Mouse (Mus musculus) stomach, postnatal 0 days (tissue): ENCODE results near the gene Pmf1. TPM values are rescaled to one million over a fixed set of nuclear protein-coding genes. Genes with fewer than 3 reads are reported as not detected.

Experiments used
- ATAC-seq: fragments of 200-750 bp; cut with Nextera tagmentation; 2 replicates; pipeline ENCODE4 v1.8.0; 2017; ENCODE audit not compliant: low FRiP score, low TSS enrichment
- DNase-seq: peaks from one replicate; pipeline ENCODE4 v3.0.0-alpha.2; 2016; ENCODE audit warnings: low spot score
- H3K27ac ChIP-seq: fragments of 300-500 bp; sonication (generic); replicated peaks from 2 replicates; pipeline ENCODE4 v1.5.1; 2014; ENCODE audit warnings: mild to moderate bottlenecking, control low read depth
- H3K27me3 ChIP-seq: fragments of 300-500 bp; sonication (generic); 2 replicates; pipeline ENCODE4 v1.6.1; 2014; ENCODE audit warnings: low read length; ENCODE audit not compliant: control insufficient read depth, insufficient read depth
- H3K36me3 ChIP-seq: fragments of 300-500 bp; sonication (generic); 2 replicates; pipeline ENCODE4 v1.6.1; 2014; ENCODE audit warnings: low read length, mixed read lengths; ENCODE audit not compliant: control insufficient read depth, insufficient read depth
- H3K4me1 ChIP-seq: fragments of 300-500 bp; sonication (generic); replicated peaks from 2 replicates; pipeline ENCODE4 v1.6.1; 2014; ENCODE audit warnings: antibody characterized with exemption; ENCODE audit not compliant: control insufficient read depth, insufficient read depth
- H3K4me2 ChIP-seq: fragments of 300-500 bp; sonication (generic); replicated peaks from 2 replicates; pipeline ENCODE4 v1.6.1; 2014; ENCODE audit warnings: low read depth, mild to moderate bottlenecking, control low read depth, moderate library complexity
- H3K4me3 ChIP-seq: fragments of 300-500 bp; sonication (generic); 2 replicates; pipeline ENCODE4 v1.5.1; 2014; ENCODE audit warnings: low read depth, low read length, control low read depth
- H3K9ac ChIP-seq: fragments of 300-500 bp; sonication (generic); 2 replicates; pipeline ENCODE4 v1.6.1; 2014; ENCODE audit warnings: mild to moderate bottlenecking, low read length, control low read depth, mixed read lengths
- H3K9me3 ChIP-seq: fragments of 300-500 bp; sonication (generic); 2 replicates; pipeline ENCODE4 v1.6.1; 2016; ENCODE audit warnings: low read length; ENCODE audit not compliant: control insufficient read depth
- CTCF ChIP-seq: IDR thresholded peaks from 2 replicates; pipeline ENCODE4 v1.5.1; 2016; ENCODE audit warnings: antibody characterized with exemption, low read depth, mild to moderate bottlenecking, moderate library complexity
- EP300 ChIP-seq: optimal IDR thresholded peaks from 2 replicates; pipeline ENCODE3; 2016; ENCODE audit warnings: antibody characterized with exemption
- WGBS: fragments of 180-500 bp; shearing (Covaris S2); extraction: QIAGEN DNeasy Blood & Tissue Kit; methylation state at CpG from one replicate; pipeline ENCODE4 v1.1.7; 2014; 5-methylcytosine and 5-hydroxymethylcytosine counted together
- polyA plus RNA-seq: library from polyadenylated mRNA; unstranded; fragments of >200 nt; fragmentation: Nextera tagmentation; extraction: Ambion mirVana; gene quantifications from 2 replicates; pipeline ENCODE4 v1.2.1, GENCODE M21; 2015

The Pmf1 gene
- polyA plus RNA-seq, 1 experiment from 2014 or later: 58.1 TPM

- WGBS: 34% methylated on average over 8 of the region's 9 CpGs
- DNase-seq: peak; percentile 38
Observed at GRCm38 (mm10) chr3:88454762-88455587, 44.8 kb upstream of the Pmf1 start.

GRCm38 (mm10) chr3:88453986-88454385 is 43.9 kb upstream of the Pmf1 start:
- Histone ChIP-seq H3K27ac (no peak overlapping the region), H3K4me2 (no peak overlapping the region)

More at GRCm38 (mm10) chr3:88454762-88455587, 44.8 kb upstream of the Pmf1 start:
- H3K36me3 ChIP-seq: no peaks in the 10 kb centered on the region
- peak overlapping the region; percentile 60 for H3K9ac ChIP-seq
- peak overlapping the region; percentile 54 for H3K4me2 ChIP-seq
- ATAC-seq: peak; percentile 19; the same call in 1 of the 2 replicates
- TF ChIP-seq CTCF (no peak), EP300 (no peak)
- peak overlapping the region; percentile 86 for H3K27ac ChIP-seq
- H3K27me3 ChIP-seq: no peaks in the 10 kb centered on the region
- peak overlapping the region; percentile 35 for H3K4me3 ChIP-seq
- H3K4me1 ChIP-seq: 0 out of 2 replicates have a peak, but pooled peaks cover 5% of the 10 kb centered on the region
- no peaks in the 10 kb centered on the region for H3K9me3 ChIP-seq

GRCm38 (mm10) chr3:88453369-88453768 is 43.2 kb upstream of the Pmf1 start:
- Histone ChIP-seq H3K4me1 (peaks cover 9% of the 10 kb centered on the region; the same call in 1 of the 2 replicates), H3K36me3 (no peaks in the 10 kb centered on the region), H3K4me3 (no peak overlapping the region), H3K27me3 (no peaks in the 10 kb centered on the region), H3K4me2 (no peak overlapping the region), H3K27ac (no peak overlapping the region), H3K9me3 (no peaks in the 10 kb centered on the region), H3K9ac (0 out of 2 replicates have a peak overlapping the region, but pooled peaks have one; percentile 2)
- whole genome bisulfite sequencing: 64% methylated on average over 8 of the region's 8 CpGs
- ATAC-seq: no peak
- no peak for DNase-seq
- no peak for TF ChIP-seq EP300
- no peak for TF ChIP-seq CTCF

More at GRCm38 (mm10) chr3:88453986-88454385, 43.9 kb upstream of the Pmf1 start:
- Histone ChIP-seq H3K9ac (no peak overlapping the region), H3K27me3 (no peaks in the 10 kb centered on the region), H3K4me3 (no peak overlapping the region), H3K9me3 (no peaks in the 10 kb centered on the region), H3K36me3 (no peaks in the 10 kb centered on the region), H3K4me1 (peaks cover 6% of the 10 kb centered on the region; the same call in 1 of the 2 replicates)
- TF ChIP-seq EP300: no peak
- no peak for TF ChIP-seq CTCF
- ATAC-seq (no peak), DNase-seq (peak; percentile 12)
- 73% methylated on average over 8 of the region's 8 CpGs for WGBS

GRCm38 (mm10) chr3:88452716-88453115 is 42.6 kb upstream of the Pmf1 start:
- ATAC-seq (no peak), DNase-seq (peak; percentile 12)
- Histone ChIP-seq H3K9ac (no peak overlapping the region), H3K4me2 (no peak overlapping the region), H3K4me3 (no peak overlapping the region), H3K9me3 (no peaks in the 10 kb centered on the region), H3K27ac (no peak overlapping the region), H3K4me1 (peaks cover 9% of the 10 kb centered on the region; the same call in 1 of the 2 replicates), H3K27me3 (no peaks in the 10 kb centered on the region), H3K36me3 (no peaks in the 10 kb centered on the region)
- TF ChIP-seq EP300 (no peak), CTCF (no peak)
- 84% methylated on average over 6 of the region's 6 CpGs for WGBS

- H3K36me3 ChIP-seq: no peaks in the 10 kb centered on the region
- H3K4me2 ChIP-seq: no peak overlapping the region
- H3K27ac ChIP-seq: no peak overlapping the region
- no peak overlapping the region for H3K4me3 ChIP-seq
- no peaks in the 10 kb centered on the region for H3K9me3 ChIP-seq
- no peak for DNase-seq
- no peak overlapping the region for H3K9ac ChIP-seq
- no peak for ATAC-seq
- WGBS: 63% methylated on average over 5 of the region's 5 CpGs
- TF ChIP-seq CTCF (no peak), EP300 (no peak)
- H3K4me1 ChIP-seq: peaks cover 6% of the 10 kb centered on the region; the same call in 1 of the 2 replicates
- H3K27me3 ChIP-seq: no peaks in the 10 kb centered on the region
Observed at GRCm38 (mm10) chr3:88452246-88452645, 42.1 kb upstream of the Pmf1 start.
